Mouse (Mus musculus) gastrocnemius, adult 8-10 months (tissue): Measurements from ENCODE around the gene Apoc1. TPM values are rescaled to one million over a fixed set of nuclear protein-coding genes. Genes with fewer than 3 reads are reported as not detected.
"Not testable (repeated sequence)": the region's sequence is repeated elsewhere in the genome, so short reads cannot be mapped to it uniquely, and the experiment has no call there.

Source experiments
- DNase-seq, 2 experiments: peaks; one replicate each; pipeline ENCODE4 v3.0.0; 2022; ENCODE audit warnings: low spot score in 2 of 2
- total RNA-seq, 4 experiments: library from RNA; stranded (reverse); gene quantifications; 2 replicates each; pipeline ENCODE4 v1.2.4; 2022

Apoc1 gene
- total RNA-seq, 4 experiments from 2014 or later = 1.1 to 2.1 TPM; not detected in 2

DNA sequence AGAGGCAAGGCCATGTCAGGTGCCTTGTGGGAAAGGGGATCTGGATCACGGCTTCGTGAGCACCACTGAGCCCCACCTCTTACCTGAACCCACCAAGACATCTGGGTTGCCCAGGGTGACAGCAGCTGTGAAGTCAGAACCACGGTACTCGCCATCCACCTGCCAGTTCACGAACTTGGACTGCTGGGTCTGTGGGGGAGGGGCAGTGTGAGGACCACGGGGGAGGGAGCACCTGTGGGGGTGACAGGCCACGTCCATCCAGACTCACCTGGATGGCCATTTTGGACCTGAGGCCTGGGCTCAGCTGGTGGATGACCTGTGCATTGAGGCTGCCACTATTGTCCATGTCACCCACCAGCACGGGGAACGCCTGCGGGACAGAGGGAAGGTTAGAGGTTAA lies 18.2 kb upstream of the Apoc1 start:
- DNase-seq = no peak

DNA sequence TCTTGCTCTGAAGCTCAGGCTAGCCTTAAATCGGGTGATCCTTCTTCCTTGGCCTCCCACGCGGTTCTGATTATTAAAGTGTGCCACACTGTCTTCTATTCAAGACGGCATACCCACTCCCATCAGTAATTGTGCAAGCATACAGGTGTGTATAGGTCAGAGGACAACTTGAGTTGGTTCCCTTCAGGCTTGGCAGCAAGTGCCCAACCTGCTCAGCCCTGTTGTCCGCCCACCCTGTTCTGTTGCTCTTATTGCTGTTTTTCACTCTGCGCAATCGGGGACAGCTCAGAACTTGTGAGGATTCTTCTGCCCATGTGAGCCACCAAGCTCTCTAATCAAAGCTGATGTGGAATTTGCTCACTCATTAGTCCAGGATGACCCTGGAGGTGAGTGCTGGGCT lies 12.8 kb upstream of the Apoc1 start:
- DNase-seq = no peak

DNA sequence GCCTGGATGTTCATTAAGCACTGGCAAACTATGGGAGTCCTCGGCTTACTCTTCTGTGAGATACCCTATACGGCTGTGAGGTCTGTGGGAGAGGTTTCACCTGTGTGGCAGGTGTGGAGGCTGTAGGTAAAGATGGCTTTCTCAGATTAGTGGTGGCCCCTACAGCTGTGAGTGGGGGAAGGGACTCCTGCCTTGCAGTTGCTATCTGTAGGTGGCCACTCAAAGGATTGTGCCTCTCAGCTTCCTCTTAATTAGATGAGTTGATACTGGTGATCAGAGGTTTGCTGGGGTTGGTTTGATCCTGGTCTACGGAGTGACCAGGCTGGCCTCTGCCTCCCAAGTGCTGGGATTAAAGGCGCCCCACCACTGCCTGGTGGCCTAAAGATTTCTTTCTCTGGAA lies 12.0 kb upstream of the Apoc1 start:
- DNase-seq = no peak

DNA sequence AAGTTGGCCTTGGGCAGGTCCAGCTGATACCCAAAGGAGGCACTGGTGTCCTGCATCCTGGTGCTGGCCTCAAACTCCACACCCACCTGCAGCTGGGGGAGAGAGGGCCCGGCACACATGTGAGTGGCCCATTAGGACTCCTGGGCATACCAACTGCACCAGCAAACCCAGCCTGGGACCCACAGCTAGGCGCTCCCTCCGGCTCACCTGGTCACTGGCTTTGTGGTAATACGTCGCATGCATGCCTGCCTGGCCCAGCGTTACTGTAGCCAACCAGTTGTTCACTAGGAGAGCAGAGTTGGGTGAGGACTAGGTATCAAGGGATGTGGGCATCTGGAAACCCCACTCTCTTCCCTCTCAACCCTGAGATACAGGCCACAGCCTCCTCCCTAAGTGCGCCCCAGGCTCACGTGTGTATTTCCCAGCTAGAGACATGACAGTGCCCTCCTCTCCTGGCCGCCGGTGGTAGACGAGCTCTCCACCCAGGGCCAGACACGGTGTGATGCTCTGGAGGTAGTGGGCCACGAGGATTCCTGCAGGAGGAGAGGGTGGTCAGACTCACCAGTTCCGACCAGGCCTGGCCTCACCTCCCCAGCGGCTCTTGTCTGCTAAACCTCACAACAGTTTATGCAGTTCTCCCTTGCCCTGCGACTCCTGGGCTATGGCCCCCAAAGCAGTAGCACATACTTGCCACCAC lies 10.5 kb upstream of the Apoc1 start:
- no peak for DNase-seq

DNA sequence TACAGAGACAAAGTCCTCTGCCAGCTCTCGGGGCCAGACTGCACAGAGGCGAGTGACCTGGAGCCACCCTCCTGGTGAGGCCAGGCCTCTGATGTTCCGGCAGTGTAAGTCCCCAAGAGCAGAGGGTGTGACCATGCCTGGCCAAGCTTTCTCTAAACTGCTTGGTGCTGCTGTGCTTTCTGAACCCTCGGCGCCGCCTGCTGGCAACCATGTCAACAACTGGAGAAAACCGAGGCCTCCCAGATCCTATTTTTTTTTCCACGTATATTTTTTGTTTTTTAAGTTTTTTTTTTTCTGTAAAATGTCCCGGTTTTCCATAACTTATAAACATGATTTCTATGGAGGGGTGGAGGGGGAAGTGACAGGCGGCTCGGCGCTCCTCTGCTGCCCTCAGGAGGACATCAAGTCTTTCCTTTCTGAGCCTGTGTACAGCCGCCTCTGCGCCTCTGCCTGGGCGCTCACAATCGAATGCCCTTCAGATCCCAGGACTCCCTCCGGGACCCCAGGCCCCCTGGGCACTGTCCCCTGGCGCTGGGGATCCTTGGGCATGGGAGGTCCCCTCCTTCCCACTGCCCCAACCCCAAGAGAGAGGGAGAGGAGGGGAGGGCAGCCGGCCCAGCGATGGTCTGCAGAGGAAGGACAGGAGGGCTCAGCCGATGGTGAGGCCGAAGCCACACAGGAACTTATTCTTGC lies 8.8 kb upstream of the Apoc1 start:
- DNase-seq = peak; percentile 38 to 57

DNA sequence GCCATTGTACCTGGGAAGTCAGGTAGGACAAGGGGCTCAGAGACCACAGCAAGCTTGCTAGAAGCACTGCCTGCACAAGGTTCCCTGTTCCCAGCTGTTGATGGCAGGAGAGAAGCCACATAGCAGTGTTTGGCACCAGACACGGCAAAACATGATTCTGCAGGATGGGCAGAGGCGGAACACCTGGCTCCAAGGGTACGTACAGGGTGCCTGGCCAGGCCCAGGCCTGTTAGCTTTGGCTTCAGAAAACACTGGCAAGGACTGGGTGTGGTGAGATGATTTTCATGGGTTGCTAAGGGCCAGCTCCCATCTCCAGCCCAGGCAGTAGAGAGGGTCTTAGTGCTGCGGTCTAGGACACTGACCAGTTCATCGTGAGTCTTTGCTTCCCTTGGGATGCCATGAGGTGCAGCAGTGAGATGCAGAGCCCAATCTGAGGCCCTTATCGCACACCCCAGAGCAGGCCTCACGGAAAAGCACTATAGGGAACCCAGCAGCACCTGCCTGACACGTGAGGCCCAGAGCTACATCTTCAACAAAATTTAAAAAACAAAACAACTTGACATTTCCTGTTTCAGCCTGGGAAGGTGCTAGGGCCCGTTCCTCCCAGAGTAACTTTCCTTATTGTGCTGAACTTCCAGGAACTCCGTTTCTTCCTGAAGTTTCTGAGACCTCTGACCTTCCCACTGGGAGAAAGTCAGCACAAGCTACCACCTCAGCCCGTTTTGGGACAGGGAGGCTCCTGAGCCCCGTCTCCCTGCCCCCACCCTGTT lies 8.0 kb upstream of the Apoc1 start:
- DNase-seq = no peak

DNA sequence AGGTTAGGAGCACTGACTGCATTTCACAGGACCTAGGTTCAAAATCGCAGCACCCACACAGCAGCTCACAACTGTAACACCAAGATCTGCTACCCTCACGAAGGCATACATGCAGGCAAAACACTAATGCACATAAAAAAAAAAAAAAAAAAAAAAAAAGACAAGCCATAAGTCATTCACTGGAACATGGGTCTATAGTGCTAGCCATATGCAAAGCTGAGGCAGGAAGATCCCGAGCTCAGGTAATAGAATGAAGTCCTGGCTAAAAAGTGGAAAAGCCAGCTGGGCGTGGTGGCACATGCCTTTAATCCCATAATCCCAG lies 7.3 kb upstream of the Apoc1 start:
- no peak for DNase-seq

DNA sequence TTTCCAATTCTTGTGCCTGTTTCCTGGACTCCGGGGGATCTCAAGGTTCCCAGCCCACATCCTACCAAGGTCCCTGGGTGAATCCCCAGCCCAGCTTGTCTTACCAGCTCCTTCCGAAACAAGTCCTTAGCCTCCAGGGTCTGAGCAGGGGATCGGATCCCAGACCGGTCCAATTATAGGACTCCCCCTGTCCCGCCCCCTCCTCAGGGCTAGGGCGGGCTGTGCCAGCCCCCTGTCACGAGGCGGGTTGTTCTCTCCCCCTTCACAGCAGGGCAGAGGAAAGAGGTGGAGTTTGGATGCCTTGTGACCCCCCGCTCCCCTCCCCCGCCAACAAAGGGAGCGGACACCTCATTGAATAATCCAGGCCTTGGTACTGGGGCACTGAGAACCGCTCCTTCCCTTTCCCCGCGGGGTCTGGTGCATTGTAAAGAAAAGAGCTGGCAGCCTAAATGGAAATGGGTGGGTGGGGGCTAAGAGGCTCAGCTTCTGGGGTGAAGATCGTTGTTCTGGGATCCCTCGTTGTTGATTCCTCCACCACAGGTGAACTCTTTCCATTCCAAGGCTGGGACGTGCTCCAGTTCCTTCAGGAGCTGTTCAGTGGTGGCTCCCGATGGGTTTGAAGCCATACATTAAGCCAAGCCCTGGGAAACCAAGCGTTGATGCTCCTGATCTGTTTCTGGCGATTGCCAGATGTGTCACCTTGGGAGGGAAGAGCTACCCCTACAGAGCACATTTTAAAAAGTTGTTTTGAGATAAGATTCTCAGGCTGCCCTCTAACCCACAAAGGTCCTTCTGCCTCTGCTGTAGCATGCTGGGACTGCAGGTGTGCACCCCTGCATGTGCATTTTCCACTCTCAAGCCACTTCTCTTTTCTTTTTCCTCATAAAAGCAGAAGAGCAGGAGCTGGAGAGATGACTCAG lies 6.7 kb upstream of the Apoc1 start, which contains the start of gene Apoe:
Gene Apoe (minus strand): TSS at position 282 of the 920 bp plus-strand sequence.
- DNase-seq = peak in 1 of 2 experiments; percentile 32

DNA sequence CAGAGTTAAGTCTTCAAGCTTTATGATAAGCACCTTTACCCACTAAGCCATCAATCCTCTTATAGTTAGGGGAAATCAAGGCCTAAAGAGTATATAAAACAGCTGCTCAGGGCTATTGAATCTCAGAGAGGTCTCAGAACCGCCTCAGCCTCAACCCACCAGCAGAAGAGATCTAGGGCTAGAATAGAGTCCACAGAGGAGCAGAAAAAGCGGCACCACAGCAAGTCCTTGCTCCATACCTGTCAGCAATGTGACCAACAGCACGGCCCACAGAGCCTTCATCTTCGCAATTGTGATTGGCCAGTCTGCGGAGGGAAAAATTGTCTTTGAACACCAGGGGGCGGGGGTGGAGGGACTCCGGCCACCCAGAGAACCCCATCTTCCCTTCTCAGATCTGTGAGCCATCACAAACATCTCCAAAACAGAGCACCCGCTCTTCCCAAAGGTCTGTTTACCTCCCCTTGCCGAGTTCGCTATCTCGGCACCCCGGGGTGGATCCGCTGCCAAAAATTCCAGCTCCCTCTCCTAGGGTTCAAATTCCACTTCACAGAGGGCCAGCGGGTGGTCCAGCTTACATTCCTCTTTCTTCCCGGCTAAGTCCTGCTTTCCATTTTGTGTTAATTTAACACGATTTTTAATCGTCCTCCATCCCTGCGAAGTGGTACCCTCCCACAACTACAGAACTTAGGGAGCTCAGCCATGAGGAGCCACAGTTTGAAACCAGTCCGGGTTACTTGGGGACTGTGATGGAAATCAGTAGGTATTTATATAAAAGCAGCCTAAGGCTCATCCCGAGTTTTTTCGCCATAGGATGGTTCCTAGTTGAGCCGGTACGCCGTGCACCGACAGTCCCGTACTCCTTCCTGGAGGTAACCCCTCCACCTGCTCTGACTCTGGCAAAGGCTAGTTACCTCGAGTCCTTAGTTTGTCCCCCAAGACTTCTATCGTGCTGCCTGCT lies 5.8 kb upstream of the Apoc1 start:
- DNase-seq = no peak

DNA sequence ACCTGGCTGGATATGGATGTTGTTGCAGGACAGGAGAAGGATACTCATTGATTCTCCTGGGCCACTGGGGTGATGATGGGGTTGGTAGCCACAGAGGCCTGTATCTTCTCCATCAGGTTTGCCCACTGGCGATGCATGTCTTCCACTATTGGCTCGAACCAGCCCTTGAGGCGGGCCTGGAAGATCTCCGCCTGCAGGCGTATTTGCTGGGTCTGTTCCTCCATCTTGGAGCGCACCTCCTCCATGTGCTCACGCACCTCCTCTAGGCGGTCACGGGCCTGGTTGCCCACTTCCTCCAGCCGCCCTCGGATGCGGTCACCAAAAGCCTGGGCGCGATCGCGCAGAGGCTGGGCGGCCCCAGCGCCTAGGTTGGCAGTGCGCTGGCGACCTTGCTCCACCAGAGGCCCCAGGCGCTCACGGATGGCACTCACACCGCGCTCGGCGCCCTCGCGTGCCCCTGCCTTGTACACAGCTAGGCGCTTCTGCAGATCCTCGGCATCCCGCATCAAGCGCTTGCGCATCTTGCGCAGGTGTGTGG lies 3.9 kb upstream of the Apoc1 start:
- DNase-seq = no peak

DNA sequence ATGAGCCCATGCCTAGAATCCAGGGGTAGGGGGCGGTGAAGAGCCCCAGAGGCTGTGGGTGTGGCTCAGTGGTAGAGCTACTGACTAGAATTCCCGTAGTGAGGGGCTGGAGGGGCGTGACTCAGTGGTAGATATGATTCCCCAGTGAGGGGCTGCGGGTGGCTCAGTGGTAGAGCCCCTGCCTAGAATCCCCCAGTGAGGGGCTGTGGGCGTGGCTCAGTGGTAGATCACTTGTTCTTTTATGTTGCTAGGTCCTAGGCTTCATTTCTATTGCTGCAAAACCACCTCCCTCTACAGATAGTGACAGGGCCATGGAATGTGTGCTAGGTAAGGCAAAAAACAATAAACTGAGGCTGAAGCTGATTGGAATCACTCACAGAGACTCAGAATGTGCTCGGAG lies 3.4 kb upstream of the Apoc1 start:
- DNase-seq = no peak

DNA sequence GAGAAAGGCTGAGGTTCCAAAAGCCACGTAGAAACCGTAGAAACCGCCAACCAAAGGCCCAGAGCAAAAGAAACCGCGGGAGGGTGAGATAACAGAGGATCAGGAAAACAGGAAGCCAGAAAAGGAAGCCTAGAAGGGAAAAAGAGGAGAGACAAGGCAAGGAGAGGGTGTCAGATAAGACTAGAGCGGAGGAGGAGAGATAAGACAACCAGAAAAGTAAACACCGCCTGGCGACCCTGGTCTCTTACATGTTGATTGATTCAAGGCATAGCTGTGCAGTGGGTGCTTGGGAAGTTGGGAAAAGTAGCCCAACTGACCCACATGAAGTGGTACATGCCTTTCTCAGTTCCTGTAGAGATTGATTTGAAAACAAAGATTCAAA lies 2.7 kb upstream of the Apoc1 start:
- no peak for DNase-seq

DNA sequence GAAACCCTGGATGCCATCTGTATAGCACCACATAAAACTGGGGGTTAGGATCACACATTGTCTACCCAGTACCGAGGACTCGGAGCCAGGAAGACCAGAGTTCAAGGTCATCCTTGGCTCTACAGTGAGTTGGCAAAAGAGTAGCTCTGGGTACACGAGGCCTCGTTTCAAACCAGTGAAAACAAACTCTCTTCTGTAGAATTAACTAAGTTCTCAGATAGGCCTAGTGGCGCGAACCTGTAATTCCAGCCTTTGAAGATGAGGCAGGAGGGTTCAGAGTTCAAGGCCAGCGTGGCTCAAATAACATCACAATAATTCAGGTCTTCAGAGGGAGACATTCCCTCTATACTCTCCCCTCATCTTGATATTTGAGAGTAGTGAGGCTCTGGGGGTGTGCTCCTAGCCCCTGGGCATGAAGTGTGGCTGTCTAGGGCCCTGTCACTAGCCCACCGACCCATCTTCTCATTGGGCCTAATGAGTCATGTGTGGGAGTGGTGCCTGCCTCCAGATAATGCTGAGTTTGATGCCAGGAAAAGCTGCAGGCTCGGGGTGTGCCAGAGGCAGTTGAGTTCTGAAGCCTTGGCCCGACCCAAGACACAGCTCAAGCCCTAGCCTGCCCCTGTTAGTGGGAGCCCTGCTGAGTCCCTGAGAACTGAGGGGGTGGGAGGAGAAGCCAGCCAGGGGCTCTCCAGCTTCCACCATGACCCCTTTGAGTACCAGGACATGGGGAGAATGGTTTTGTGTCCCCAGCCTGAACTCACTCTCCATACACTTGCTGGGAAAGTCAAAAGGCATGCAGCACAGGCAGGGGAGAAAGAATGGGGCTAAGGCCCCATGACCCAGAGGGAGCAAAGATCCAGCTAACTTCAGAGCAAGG lies 2.1 kb upstream of the Apoc1 start:
- DNase-seq = no peak

DNA sequence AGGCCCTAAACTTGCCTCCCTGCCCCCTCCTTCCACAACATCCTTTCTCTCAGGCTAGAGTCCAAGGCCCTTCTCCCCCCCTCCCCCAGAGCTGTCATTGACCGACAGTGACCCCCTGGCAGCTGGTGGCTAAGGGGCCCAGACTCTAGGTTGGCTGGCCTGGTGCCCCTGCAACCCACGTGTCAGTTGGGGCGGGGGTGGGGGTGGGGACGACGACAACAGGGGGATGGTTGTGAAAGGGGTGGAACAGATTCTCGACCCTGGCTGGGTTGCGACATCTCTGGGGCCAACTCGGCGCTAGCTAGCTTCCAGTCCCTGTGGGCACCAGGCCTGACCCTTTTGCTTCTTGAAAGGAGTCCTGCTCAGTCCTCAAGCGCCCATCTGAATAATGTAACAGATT lies 961 bp upstream of the Apoc1 start:
- peak in 1 of 2 experiments; percentile 38 for DNase-seq

DNA sequence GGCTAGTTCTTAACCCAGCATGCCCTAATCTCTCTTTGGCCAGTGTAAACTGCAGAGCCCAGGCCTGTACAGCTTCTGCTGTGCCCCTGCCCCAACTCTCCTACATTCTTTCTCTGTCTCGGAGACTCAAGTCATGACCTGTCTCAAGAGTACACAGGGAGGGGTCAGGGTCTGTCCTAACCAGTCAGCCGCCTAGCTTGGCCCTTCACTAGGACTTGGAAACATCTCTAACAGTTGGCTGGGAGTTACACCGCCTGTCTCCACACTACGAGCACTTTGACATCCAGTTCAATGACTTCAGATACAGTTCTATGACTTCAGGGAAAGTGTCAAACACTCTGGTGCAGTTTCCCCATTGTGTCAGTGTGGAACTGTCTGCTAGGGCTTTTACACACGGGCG lies 1.0 kb downstream of the Apoc1 start:
- no peak for DNase-seq

DNA sequence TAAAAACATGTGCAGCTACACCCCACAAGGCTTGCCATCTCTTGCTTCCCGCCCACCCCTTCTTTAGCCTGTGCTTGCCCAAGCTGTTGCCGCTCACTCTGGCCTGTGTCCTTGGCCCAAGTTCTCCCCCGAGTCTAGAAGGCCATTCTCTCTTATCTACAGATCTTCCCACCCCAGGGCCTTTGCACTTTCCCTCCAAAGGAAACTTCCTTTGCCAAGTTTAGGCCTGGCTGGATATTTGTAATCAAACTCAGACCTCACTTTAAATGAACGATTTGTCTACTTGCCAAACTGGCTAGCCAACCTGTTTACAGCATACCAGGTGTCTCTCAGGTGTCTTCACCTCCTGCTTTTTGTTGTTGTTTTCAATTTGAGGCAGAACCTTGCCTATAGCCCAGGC lies 1.6 kb downstream of the Apoc1 start:
- DNase-seq = no peak

DNA sequence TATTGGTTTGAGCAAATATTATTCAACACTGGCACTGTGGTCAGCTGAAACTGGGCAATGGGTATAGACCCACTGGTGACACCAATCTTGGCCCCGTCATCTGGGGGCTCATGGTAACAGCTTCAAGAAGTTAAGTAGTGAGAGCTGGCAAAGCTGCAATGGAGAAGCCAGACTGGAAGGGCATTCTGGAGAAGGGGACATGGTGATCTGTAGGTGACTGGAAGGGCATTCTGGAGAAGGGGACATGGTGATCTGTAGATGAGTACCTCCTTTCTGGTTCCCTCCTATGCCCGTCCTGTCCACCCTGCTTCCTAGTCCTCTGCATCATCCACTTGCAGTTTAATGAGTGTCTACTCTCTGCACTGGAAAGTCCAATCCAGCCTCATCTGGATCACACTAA lies 3.8 kb downstream of the Apoc1 start:
- DNase-seq = no peak

DNA sequence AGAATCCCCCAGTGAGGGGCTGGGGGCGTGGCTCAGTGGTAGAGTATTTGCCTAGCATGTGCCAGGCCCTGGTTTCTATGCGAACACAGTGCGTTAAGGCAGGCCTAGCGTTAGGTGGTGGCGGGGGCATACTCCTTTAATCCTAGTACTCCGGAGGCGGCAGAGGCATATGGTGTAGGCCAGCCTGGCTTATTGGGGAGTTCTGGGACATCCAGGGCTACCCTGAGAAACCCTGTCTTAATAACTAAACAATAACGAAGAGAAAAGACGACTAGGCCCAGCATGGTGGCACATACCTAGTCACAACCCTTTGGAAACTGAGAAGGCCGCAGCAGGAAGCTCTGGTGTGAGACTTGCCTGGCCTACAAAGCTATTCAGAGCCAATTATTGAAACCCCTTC lies 4.4 kb downstream of the Apoc1 start:
- no peak for DNase-seq

DNA sequence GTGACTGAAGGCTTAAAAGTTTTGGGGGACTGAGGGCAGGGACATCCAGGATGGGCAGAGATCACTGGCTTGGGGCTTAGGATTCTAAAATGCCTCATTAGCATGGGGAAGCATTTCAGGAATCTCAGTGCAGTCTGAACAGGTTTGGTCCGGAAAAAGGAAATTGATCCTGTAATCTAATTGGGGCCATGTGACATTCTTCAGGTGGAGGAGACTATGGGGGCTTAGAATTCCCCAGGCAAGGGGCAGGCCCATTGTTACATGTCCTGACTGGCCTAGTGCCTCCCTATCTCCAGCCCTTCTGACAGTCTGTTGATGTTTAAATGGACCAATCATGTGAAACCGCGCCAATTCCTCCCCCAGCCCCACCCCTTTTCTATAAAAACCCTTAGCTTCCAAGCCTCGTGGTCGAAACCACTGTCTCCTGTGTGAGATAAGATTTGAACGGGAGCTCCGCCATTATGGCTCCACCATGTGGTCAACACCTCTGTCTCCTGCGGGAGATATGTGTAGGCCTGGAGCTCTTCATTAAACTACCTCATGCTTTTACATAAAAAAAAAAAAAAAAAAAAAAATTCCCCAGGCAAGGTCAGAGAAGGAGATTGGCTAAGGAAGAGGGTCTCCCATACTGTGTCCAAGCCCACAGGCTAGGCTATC lies 5.4 kb downstream of the Apoc1 start:
- DNase-seq = not testable (repeated sequence)
